Mouse (Mus musculus) regulatory T cell (primary cell): ENCODE measurements at regions not wholly inside any gene's neighbourhood (a gene's known extent, or its start where the extent isn't known, plus 50 kb on each side); places are given as distances from the start of the nearest gene placed in this dataset.

Source experiments
- in situ Hi-C: fragments of 300-600 bp; cut with MboI, MseI; formaldehyde crosslinking; loops from one replicate; pipeline ENCODE4 v1.15.1; 2025; ENCODE audit warnings: high pct_unique_total_duplicates

GRCm38 (mm10) chr4:81898661-81899060, 456.0 kb upstream of the Mpdz start:
- in situ Hi-C loops: no loop called here

- in situ Hi-C loops: no loop called here
These were observed 454.8 kb upstream of the Mpdz start for GRCm38 (mm10) chr4:81897451-81897850.

- in situ Hi-C loops: no loop called here
These were observed 426.3 kb upstream of the Mpdz start for GRCm38 (mm10) chr4:81868941-81869340.

- in situ Hi-C loops: no loop called here
These were observed 399.3 kb upstream of the Mpdz start for GRCm38 (mm10) chr4:81841642-81842494.

GRCm38 (mm10) chr4:81829972-81830371, 387.4 kb upstream of the Mpdz start:
- in situ Hi-C loops: no loop called here

GRCm38 (mm10) chr4:81827453-81827852, 384.8 kb upstream of the Mpdz start:
- in situ Hi-C loops: no loop called here

GRCm38 (mm10) chr4:81825966-81826365, 383.4 kb upstream of the Mpdz start:
- in situ Hi-C loops: no loop called here

- in situ Hi-C loops: no loop called here
These were observed 381.0 kb upstream of the Mpdz start for GRCm38 (mm10) chr4:81823566-81823965.

- in situ Hi-C loops: no loop called here
These were observed 346.7 kb upstream of the Mpdz start for GRCm38 (mm10) chr4:81789274-81789673.

GRCm38 (mm10) chr4:81788636-81789035, 346.0 kb upstream of the Mpdz start:
- in situ Hi-C loops: no loop called here

GRCm38 (mm10) chr4:81781971-81782370, 339.4 kb upstream of the Mpdz start:
- in situ Hi-C loops: no loop called here

- in situ Hi-C loops: no loop called here
These were observed 324.1 kb upstream of the Mpdz start for GRCm38 (mm10) chr4:81766705-81767104.

GRCm38 (mm10) chr4:81764026-81764867, 321.6 kb upstream of the Mpdz start:
- in situ Hi-C loops: no loop called here

- in situ Hi-C loops: no loop called here
These were observed 320.9 kb upstream of the Mpdz start for GRCm38 (mm10) chr4:81763311-81764025.

- in situ Hi-C loops: no loop called here
These were observed 320.1 kb upstream of the Mpdz start for GRCm38 (mm10) chr4:81762592-81763229.

- in situ Hi-C loops: no loop called here
These were observed 315.3 kb upstream of the Mpdz start for GRCm38 (mm10) chr4:81757905-81758304.

GRCm38 (mm10) chr4:81744629-81745509, 302.3 kb upstream of the Mpdz start:
- in situ Hi-C loops: no loop called here

- in situ Hi-C loops: no loop called here
These were observed 301.5 kb upstream of the Mpdz start for GRCm38 (mm10) chr4:81743978-81744628.

- in situ Hi-C loops: no loop called here
These were observed 300.2 kb upstream of the Mpdz start for GRCm38 (mm10) chr4:81742536-81743459.
